Mouse (Mus musculus) heart, adult 2 months (tissue): Measurements from ENCODE around the gene Gm20388.

ENCODE experiments used
- CTCF ChIP-seq: fragments of 200-600 bp; IDR thresholded peaks from 2 replicates; pipeline ENCODE4 v1.8.1; 2022; ENCODE audit warnings: antibody characterized with exemption, mild to moderate bottlenecking, moderate library complexity
- EP300 ChIP-seq: fragments of 200-500 bp; IDR thresholded peaks from 2 replicates; pipeline ENCODE4 v1.6.1; 2011; ENCODE audit warnings: low read depth, low read length, control low read depth; ENCODE audit not compliant: insufficient read depth
- POLR2A ChIP-seq: fragments of 200-500 bp; IDR thresholded peaks from 2 replicates; pipeline ENCODE4 v1.6.1; 2011; ENCODE audit warnings: mild to moderate bottlenecking, low read depth, low read length, control low read depth; ENCODE audit not compliant: insufficient read depth

DNA sequence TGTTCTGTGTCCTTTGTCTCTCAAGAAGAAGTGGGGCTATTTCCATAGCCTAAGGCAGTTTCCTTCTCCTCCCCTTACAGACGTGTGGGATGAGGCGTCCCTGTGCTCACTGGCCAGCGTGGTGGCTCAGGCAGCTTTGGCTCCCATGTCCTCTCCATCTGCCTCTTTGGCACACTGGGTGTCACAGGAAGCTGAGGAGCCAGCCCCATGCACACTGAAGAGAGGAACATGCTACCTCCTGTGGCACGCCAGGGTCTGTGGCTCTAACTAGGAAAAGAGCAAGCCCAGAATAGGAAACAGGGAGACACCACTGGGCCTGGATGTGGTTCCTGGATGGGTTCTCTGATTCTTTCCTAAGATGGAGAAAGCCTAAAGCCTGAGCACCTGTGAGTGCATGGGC is 2138.6 kb downstream of the Gm20388 start:
- TF ChIP-seq POLR2A = no peak
- TF ChIP-seq EP300 = no peak
- no peak for TF ChIP-seq CTCF
